Mouse (Mus musculus) CH12F3 (cell line): ENCODE measurements around the gene Slc16a5.
"Not testable (repeated sequence)": the region's sequence is repeated elsewhere in the genome, so short reads cannot be mapped to it uniquely, and the experiment has no call there.

Experiments used
- in situ Hi-C: fragments of 300-500 bp; cut with MboI; formaldehyde crosslinking; loops from 2 replicates; pipeline ENCODE4 v1.14.3; 2020; ENCODE audit warnings: low sequenced_read_pairs

Gene Slc16a5

GRCm38 (mm10) chr11:115477388-115477787 lies 15.1 kb downstream of the Slc16a5 start:
- in situ Hi-C loops: not testable (repeated sequence)

DNA sequence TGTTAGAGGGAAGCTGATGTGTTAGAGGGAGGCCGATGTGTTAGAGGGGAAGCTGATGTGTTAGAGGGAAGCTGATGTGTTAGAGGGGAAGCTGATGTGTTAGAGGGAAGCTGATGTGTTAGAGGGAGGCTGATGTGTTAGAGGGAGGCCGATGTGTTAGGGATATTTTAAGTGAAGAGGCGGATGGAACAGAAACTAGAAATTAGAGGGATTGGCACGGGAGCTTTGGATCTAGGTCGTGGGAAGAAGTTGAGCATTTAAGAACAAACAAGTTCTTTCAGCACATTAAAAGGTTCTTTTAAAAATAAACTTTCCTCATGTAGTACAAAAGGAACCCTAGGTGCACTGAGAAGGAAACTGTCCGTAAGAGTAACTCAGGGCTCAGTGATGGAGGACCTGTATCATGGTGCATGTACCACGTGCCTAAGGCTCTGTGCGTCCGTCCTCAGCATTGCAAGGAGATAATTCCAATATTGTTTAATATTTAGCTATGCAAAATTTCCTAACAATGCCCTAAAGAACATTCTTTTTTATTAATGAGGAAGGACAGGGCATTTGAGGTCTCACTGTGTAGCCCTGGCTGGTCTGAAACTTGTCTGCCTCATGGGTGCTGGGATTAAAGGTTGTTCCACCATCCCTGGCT lies 16.1 kb downstream of the Slc16a5 start:
- in situ Hi-C loops: no loop called here

DNA sequence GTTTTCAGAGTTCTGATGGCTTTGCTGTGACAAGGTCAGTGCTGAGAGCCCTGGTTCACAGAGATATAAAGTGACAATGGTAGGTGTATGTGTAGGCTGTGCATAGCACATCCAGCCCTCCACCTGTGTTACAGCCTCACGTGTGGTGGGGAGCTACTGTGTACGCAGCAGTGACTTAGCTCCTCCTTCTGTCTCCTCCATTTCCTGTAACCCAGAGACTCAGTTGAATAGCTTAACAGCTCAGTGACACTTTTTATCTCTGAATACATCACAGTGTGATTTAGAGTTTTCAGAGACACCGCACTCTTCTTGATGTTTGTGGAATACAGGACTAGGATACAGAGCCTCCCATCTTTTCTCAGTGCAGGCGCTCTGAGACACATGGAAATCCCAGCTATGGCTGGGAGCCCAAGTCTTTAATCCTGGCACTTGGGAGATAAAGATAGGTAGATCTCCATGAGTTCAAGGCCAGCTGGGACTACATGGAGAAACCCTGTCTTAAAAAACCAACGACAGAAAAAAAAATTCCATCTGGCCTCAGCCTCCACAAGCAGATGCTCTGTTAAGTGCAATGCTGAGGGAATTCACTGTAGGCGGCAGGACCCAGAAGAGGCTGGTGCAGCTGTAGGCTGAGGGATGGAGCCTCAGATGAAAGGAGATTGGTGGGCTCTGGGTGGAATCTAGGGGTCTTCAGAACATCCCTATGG lies 19.4 kb downstream of the Slc16a5 start:
- in situ Hi-C loops: no loop called here

DNA sequence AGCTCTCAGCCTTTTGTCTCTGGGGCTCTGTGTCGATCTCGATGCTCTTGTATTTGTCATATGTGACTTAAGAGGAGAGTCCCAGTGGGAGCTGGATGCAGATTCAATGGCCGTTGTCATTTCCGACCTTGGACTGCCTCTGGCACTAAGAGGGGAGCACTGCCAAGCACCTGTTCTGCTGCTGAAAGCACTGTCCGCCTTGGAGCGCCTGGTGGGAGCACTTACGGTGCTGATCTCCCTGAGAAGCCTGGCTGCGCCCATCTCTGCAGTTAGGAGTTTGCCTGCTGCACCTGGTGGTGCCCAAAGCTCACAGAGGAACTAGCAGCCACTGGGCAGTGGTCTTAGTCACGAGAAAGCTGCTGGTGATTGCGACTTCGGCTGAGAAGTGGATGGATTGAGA lies 21.0 kb downstream of the Slc16a5 start:
- in situ Hi-C loops: no loop called here

- in situ Hi-C loops: no loop called here
Observed at GRCm38 (mm10) chr11:115483726-115484125, 21.5 kb downstream of the Slc16a5 start.

DNA sequence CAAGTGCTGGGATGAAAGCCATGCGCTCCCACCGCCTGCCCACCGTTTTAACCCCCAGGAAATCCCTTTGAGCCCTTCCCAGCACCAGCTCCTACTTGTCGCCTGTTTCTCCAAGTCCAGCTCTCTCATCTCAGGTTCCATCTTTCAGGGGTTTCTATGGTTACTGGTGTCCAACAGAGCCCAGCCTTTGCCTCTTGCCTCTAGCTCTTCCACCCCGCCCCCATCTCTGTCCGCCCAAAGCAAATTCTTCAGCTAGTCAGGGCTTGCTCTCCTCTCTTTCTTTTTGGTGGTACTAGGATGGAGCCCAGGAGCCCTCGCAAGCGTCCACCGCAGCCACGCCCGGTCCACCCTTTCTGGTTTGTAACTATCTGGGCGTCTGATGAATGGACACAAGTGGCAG lies 22.9 kb downstream of the Slc16a5 start:
- in situ Hi-C loops: no loop called here

DNA sequence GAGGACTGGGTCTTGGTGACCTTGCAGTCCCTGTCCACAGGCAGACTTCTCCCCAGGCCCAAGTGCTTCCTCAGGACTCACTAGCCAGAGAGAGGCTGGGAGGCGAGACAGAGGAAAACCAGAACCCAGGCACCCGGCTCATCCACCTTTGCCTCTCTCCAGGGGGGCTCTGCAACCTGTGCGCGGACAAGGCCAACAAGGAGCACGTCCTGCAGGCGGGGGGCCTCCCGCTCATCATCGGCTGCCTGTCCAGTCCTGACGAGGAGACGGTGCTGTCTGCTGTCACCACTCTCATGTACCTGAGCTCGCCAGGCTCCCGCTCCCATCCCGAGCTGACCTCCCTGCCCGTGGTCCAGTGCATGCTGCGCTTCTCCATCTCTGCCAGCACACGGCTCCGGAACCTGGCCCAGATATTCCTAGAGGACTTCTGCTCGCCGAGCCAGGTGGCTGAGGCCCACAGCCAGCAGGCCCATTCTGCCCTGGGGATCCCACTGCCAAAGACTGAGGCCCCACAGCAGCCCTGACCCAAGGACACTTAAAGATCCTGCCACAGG lies 26.4 kb downstream of the Slc16a5 start:
- in situ Hi-C loops: no loop called here

DNA sequence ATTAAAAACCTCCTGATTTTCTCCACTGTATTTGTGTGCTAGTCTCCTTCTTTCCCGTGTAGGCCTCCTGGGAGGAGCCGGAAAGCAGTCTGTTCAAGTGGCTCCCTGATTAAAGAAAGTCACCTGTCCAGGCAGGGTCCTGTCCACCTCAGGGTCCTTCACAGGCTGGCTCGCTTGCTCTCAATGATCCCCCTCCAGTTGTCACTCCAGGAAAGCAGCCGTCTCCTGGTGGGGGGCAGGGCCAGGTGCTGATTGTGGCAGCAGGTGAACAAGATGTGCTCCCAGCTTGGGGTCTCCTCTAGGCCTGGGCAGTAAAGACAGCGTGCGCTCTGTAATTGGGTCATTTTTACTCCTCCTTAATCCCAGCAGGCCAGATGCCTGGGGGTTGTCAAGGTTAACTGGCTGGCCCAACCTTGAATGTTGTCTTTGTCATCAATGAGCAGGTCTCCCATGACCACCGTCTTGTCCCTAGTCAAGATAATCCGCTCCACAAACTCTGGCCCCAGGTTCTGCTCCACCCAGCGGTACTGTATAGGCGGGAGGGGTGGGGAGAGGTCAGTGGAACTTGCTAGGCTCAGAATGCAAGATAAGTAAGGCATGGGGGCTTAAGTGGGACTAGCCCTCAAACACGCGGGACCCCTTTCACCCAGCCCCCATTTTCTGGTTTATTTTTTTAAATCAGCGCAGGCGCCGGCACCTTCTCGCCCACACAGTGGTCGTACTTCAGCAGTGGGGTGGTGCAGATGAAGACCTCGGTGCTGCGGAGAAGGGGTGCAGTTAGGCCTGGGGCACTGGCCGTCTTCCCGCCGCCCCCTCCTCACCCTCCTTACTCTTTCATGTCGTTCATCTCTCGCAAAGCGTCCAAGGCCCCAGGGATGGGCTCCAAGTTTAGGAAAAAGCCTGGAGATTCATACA lies 28.4 kb downstream of the Slc16a5 start:
- in situ Hi-C loops: no loop called here

- in situ Hi-C loops: no loop called here
Observed at GRCm38 (mm10) chr11:115491356-115492083, 29.2 kb downstream of the Slc16a5 start, which contains the start of gene Nt5c. Nt5c (minus strand) TSS chr11:115491862.

DNA sequence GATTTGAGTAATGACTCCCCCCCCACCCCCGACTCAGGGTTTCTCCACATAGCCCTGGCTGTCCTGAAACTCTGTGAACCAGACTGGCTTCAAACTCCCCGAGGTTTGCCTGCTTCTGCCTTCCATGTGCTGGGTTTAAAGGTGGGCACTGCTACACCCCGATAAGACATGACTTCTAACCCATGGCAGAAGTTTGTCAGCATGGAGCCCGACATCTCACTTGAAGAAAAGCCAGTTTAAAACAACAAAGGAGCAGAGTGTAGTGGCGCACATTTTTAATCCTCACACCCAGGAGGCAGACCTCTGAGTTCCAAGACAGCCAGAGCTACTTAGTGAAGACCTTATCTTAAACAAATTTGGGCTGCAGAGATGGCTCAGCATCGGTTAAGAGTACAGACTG lies 30.1 kb downstream of the Slc16a5 start:
- in situ Hi-C loops: no loop called here

DNA sequence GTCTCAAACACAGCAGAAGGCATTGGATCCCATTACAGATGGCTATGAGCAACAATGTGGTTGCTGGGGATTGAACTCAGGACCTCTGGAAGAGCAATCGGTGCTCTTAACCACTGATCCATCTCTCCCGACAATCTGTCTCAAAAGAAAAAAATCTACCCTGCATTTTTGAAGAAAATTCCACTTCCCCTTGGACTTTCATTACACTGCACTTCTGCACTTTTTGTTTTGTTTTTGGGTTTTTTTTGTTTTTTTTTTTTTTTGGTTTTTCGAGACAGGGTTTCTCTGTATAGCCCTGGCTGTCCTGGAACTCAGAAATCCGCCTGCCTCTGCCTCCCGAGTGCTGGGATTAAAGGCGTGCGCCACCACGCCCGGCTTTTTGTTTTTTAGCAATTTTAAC lies 34.3 kb downstream of the Slc16a5 start:
- in situ Hi-C loops: not testable (repeated sequence)

- in situ Hi-C loops: no loop called here
Observed at GRCm38 (mm10) chr11:115502636-115503035, 40.4 kb downstream of the Slc16a5 start.

- in situ Hi-C loops: no loop called here
Observed at GRCm38 (mm10) chr11:115506586-115506985, 44.3 kb downstream of the Slc16a5 start.

- in situ Hi-C loops: no loop called here
Observed at GRCm38 (mm10) chr11:115508061-115508460, 45.8 kb downstream of the Slc16a5 start.

DNA sequence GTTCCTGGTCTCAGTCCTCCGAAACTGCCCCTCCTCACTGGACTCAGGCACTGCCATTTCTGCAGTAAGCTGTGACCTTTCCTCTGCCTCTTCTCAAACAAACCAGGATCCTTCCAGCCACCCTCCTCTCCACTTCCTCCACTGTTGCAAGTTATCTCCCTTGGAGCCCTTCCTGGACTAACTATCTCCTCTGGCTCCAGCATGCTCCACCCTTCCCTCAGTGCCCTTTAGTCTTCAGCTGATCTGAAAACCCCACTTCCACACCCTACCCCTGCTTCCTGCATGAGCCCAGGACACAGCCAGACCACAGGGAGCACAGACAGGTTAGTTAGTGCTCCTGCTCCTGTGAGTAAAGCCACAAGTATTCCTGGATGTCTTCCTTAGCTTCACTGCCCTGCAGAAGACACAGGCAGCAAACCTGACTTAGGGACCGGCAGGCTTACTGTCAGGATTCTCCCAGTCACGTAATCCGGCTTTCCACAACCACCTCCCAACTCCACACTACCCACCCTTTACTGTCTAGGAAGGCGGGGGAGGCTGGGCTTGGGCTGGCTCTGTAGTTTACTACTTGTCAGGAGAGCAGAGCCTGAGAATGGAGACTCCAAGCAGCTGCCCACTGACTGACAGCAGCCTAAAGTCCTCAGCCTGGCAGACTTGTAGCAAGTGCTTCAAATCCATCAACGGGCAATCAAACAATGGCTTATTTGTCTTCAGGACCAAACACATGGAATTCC lies 47.7 kb downstream of the Slc16a5 start:
- in situ Hi-C loops: no loop called here

- in situ Hi-C loops: no loop called here
Observed at GRCm38 (mm10) chr11:115510507-115510888, 48.2 kb downstream of the Slc16a5 start.

GRCm38 (mm10) chr11:115511121-115511520 lies 48.8 kb downstream of the Slc16a5 start:
- in situ Hi-C loops: no loop called here

GRCm38 (mm10) chr11:115512004-115512403 lies 49.7 kb downstream of the Slc16a5 start:
- in situ Hi-C loops: no loop called here

DNA sequence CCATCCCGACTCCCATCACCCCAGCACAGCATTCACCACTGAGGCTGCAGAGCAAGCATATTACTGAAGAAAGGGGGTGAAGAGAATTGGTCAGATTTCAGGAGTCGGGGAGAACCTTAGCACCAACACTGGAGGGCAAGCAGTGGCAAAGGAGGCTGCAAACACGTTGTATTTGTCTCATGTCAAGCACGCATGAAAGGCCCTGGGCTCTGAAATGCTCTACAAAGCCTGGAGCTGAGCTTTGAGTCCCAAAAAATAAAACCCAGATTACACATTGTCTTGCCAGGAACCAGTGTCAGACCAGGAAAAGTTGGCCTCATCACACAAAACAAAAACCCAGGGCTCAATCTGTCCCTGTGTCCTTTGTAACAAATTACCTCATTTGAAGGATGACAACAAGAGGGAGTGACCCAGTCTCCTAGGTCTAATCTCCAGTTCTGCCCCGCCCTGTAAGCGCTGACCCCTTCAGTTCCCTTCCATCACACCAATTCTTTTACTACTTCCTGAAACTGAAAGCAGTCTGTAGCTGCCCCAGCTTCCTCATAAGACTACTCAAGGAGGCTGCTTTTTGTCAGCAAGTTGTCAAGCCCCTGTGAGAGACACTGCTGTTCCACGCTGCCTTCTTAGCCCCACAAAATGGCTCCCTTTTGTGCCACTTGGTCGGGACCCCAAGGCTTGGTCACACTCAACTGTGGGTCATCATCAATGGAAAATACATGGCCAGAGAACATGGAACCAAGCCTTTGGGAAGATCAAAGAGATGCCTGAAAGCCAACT lies 50.3 kb downstream of the Slc16a5 start:
- in situ Hi-C loops: no loop called here
